Mouse (Mus musculus): ENCODE data around the gene Slc6a17. TPM values are rescaled to one million over a fixed set of nuclear protein-coding genes. Genes with fewer than 3 reads are reported as not detected.

Slc6a17 gene
- total and polyA plus RNA-seq, 3 experiments, result 0.04 TPM; not detected in 2

GRCm38 (mm10) chr3:107420156-107420555 lies 97.7 kb downstream of the Slc6a17 start:
- Histone ChIP-seq H3K4me3 (ENCODE audit: control insufficient read depth in 1 of 2, insufficient read depth in 1 of 2, low read depth in 2 of 2, low read length in 2 of 2) (no peak overlapping the region), H3K27ac (ENCODE audit: control insufficient read depth, low read depth, low read length) (no peak overlapping the region), H3K27me3 (ENCODE audit: control insufficient read depth in 1 of 2, insufficient read depth in 2 of 2, low read length in 2 of 2) (no peaks in the 10 kb centered on the region; a peak in 1 of 4 replicates), H3K79me2 (ENCODE audit: control insufficient read depth, insufficient read depth, low read length, poor library complexity) (no peaks in the 10 kb centered on the region), H3K9me3 (replicated peaks; ENCODE audit: insufficient read depth, low read length) (no peaks in the 10 kb centered on the region), H3K4me1 (ENCODE audit: control insufficient read depth in 1 of 2, insufficient read depth in 2 of 2, low read length in 2 of 2) (no peaks in the 10 kb centered on the region), H3K36me3 (ENCODE audit: control insufficient read depth in 1 of 2, insufficient read depth in 2 of 2, low read length in 2 of 2) (no peaks in the 10 kb centered on the region), H3K9ac (ENCODE audit: control insufficient read depth, low read depth, low read length, poor library complexity, severe bottlenecking) (no peak overlapping the region)
- TF ChIP-seq CHD2 (IDR thresholded peaks at IDR 0.05; ENCODE audit: low read length) (no peak), SIN3A (IDR thresholded peaks at IDR 0.05; ENCODE audit: low read length) (no peak), USF2 (IDR thresholded peaks at IDR 0.05; ENCODE audit: borderline replicate concordance in 1 of 2, insufficient read depth in 1 of 2, low read depth in 1 of 2, low read length in 2 of 2) (no peak), ETS1 (IDR thresholded peaks at IDR 0.05; ENCODE audit: low read depth, low read length) (no peak), ZC3H11A (IDR thresholded peaks at IDR 0.05; ENCODE audit: low read depth, low read length) (no peak), CHD1 (IDR thresholded peaks at IDR 0.05; ENCODE audit: low read depth, low read length) (no peak), TAL1 (IDR thresholded peaks at IDR 0.05; ENCODE audit: low read length) (no peak), ZMIZ1 (IDR thresholded peaks at IDR 0.05; ENCODE audit: low read depth, low read length) (no peak), MEF2A (IDR thresholded peaks at IDR 0.05; ENCODE audit: extremely low read depth, insufficient replicate concordance, low read depth, low read length, poor library complexity, severe bottlenecking) (no peak), JUND (IDR thresholded peaks at IDR 0.05; ENCODE audit: low read depth, low read length) (no peak), HCFC1 (IDR thresholded peaks at IDR 0.05; ENCODE audit: low read depth, low read length) (no peak), GABPA (IDR thresholded peaks at IDR 0.05; ENCODE audit: low read depth, low read length) (no peak), NRF1 (IDR thresholded peaks at IDR 0.05; ENCODE audit: insufficient read depth, low read depth, low read length, poor library complexity, severe bottlenecking) (no peak), POLR2AphosphoS2 (IDR thresholded peaks at IDR 0.05; ENCODE audit: low read length) (no peak), BHLHE40 (IDR thresholded peaks at IDR 0.05; ENCODE audit: borderline replicate concordance, low read depth, low read length) (no peak), E2F4 (IDR thresholded peaks at IDR 0.05; ENCODE audit: borderline replicate concordance, low read depth, low read length) (no peak), MAX (IDR thresholded peaks at IDR 0.05; ENCODE audit: low read length) (no peak), MYB (IDR thresholded peaks at IDR 0.05; ENCODE audit: low read depth, low read length) (no peak), KAT2A (conservative IDR thresholded peaks at IDR 0.05; ENCODE audit: low read depth, low read length) (no peak)
- DNase-seq (ENCODE audit: low read depth, low spot score), result no peak

Other genes with a start within 250 kb of the Slc6a17 start
- 129 TPM in 2 replicates for gene Lamtor5, start 239.2 kb downstream of the Slc6a17 start, total RNA-seq (2012; rRNA removed)
- gene Lamtor5, start 239.2 kb downstream of the Slc6a17 start, polyA plus RNA-seq (2012; ENCODE audit: insufficient read depth in 1 of 2, insufficient read length in 2 of 2, low read depth in 1 of 2, low replicate concordance in 2 of 2, missing spikeins in 1 of 2), result 100 to 1,000 TPM; 104 to 170 TPM
- 0.04 TPM in 1 of 2 replicates, not detected in the other for gene Slc16a4, start 226.8 kb downstream of the Slc6a17 start, total RNA-seq (2012; rRNA removed)
- gene Slc16a4, start 226.8 kb downstream of the Slc6a17 start, polyA plus RNA-seq (2012; ENCODE audit: insufficient read depth in 1 of 2, insufficient read length in 2 of 2, low read depth in 1 of 2, low replicate concordance in 2 of 2, missing spikeins in 1 of 2), result under 1 TPM in 1 of 2 experiments, not detected in 1; 0.65 TPM
- gene Rbm15, start 184.3 kb downstream of the Slc6a17 start, total RNA-seq (2012; rRNA removed), result 29.4 and 33.1 TPM in 2 replicates
- gene Rbm15, start 184.3 kb downstream of the Slc6a17 start, polyA plus RNA-seq (2012; ENCODE audit: insufficient read depth in 1 of 2, insufficient read length in 2 of 2, low read depth in 1 of 2, low replicate concordance in 2 of 2, missing spikeins in 1 of 2), result 10 to 100 TPM in 1 of 2 experiments, not detected in 1; 18.1 TPM
- not detected in 2 replicates for gene Kcnc4, start 58.5 kb downstream of the Slc6a17 start, total RNA-seq (2012; rRNA removed)
- not detected for gene Kcnc4, start 58.5 kb downstream of the Slc6a17 start, polyA plus RNA-seq (2012; ENCODE audit: insufficient read depth in 1 of 2, insufficient read length in 2 of 2, low read depth in 1 of 2, low replicate concordance in 2 of 2, missing spikeins in 1 of 2)
- not detected in 2 replicates for gene Ubl4b, start 37.1 kb upstream of the Slc6a17 start, total RNA-seq (2012; rRNA removed)
- not detected for gene Ubl4b, start 37.1 kb upstream of the Slc6a17 start, polyA plus RNA-seq (2012; ENCODE audit: insufficient read depth in 1 of 2, insufficient read length in 2 of 2, low read depth in 1 of 2, low replicate concordance in 2 of 2, missing spikeins in 1 of 2)
- gene Alx3, start 77.0 kb upstream of the Slc6a17 start, total RNA-seq (2012; rRNA removed), result not detected in 2 replicates
- not detected for gene Alx3, start 77.0 kb upstream of the Slc6a17 start, polyA plus RNA-seq (2012; ENCODE audit: insufficient read depth in 1 of 2, insufficient read length in 2 of 2, low read depth in 1 of 2, low replicate concordance in 2 of 2, missing spikeins in 1 of 2)
- gene Gm10961, start 113.3 kb upstream of the Slc6a17 start, total RNA-seq (2012; rRNA removed), result not detected in 2 replicates
- gene Gm10961, start 113.3 kb upstream of the Slc6a17 start, polyA plus RNA-seq (2012; ENCODE audit: insufficient read depth in 1 of 2, insufficient read length in 2 of 2, low read depth in 1 of 2, low replicate concordance in 2 of 2, missing spikeins in 1 of 2), result not detected
- 19.8 and 20.2 TPM in 2 replicates for gene Strip1, start 113.7 kb upstream of the Slc6a17 start, total RNA-seq (2012; rRNA removed)
- gene Strip1, start 113.7 kb upstream of the Slc6a17 start, polyA plus RNA-seq (2012; ENCODE audit: insufficient read depth in 1 of 2, insufficient read length in 2 of 2, low read depth in 1 of 2, low replicate concordance in 2 of 2, missing spikeins in 1 of 2), result 10 to 100 TPM in 1 of 2 experiments, not detected in 1; 32.9 TPM
- 28.0 and 32.4 TPM in 2 replicates for gene Ahcyl1, start 178.5 kb upstream of the Slc6a17 start, total RNA-seq (2012; rRNA removed)
- gene Ahcyl1, start 178.5 kb upstream of the Slc6a17 start, polyA plus RNA-seq (2012; ENCODE audit: insufficient read depth in 1 of 2, insufficient read length in 2 of 2, low read depth in 1 of 2, low replicate concordance in 2 of 2, missing spikeins in 1 of 2), result 100 to 1,000 TPM; 104 to 105 TPM
- gene Csf1, start 242.5 kb upstream of the Slc6a17 start, total RNA-seq (2012; rRNA removed), result 0.10 and 0.12 TPM in 2 replicates
- gene Csf1, start 242.5 kb upstream of the Slc6a17 start, polyA plus RNA-seq (2012; ENCODE audit: insufficient read depth in 1 of 2, insufficient read length in 2 of 2, low read depth in 1 of 2, low replicate concordance in 2 of 2, missing spikeins in 1 of 2), result under 1 TPM in 1 of 2 experiments, not detected in 1; 0.19 TPM